Mouse (Mus musculus): ENCODE measurements around the gene AI413582.

DNA sequence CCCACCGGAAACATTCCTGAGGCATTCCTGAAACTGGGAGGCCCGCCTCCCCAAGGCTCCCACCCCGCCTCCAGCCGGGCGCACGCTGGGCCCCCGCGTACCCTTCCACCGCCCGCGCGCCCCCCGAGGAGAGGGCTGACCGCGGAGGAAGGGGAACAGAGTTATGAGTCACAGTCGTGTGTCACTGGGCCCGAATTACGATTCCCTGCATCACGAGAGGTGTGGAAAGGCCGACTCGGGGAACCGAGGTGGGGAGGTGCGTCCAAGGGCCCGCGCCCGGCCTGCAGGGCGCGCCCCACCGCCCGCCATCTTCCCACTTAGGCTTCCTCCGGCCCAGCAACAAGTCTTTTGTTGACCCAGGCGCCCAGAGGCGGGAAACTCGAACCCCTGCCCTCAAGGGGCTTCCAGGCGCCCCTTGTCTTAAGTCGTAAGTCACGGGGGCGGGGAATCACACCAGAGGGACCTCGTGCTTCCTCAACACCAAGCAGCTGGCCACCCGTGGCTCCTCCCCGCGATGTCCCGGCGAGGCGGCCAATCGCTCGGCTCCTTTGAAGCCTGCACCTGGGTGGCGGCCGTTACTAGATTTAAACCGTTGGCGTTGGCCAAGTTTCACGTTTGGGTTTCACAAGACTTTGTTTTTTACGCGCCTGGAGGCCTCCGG, 9.9 kb downstream of the AI413582 start:
- TF ChIP-seq CTCF (IDR thresholded peaks at IDR 0.05) (peak; percentile 33; the same call in 1 of the 2 replicates), EP300 (IDR thresholded peaks at IDR 0.05) (0 out of 2 replicates have a peak, but pooled peaks have one; percentile 22)

All from lung, postnatal 0 days (tissue).